Mouse (Mus musculus) MEL (cell line): Measurements from ENCODE around the gene Egr4.

ENCODE experiments used
- CHD1 ChIP-seq: IDR thresholded peaks from 2 replicates; pipeline ENCODE4 v1.6.1; 2012; ENCODE audit warnings: low read depth, mild to moderate bottlenecking, inconsistent platforms, low read length, improper control_type of control experiment
- CTCF ChIP-seq, 3 experiments: IDR thresholded peaks in 2 of 3; conservative IDR thresholded peaks in 1 of 3; 2 replicates each; pipeline ENCODE4 v1.5.1; 2011 to 2012; ENCODE audit warnings: low read length in 3 of 3, low read depth in 2 of 3, mild to moderate bottlenecking in 2 of 3, improper control_type of control experiment in 1 of 3, inconsistent platforms in 1 of 3, mixed read lengths in 1 of 3, moderate library complexity in 1 of 3; ENCODE audit not compliant: control insufficient read depth in 1 of 3, insufficient read depth in 1 of 3, poor library complexity in 1 of 3, severe bottlenecking in 1 of 3
- ELF1 ChIP-seq: IDR thresholded peaks from 2 replicates; pipeline ENCODE4 v1.6.1; 2014; ENCODE audit warnings: low read depth, mild to moderate bottlenecking, inconsistent platforms, low read length, improper control_type of control experiment, moderate library complexity
- EP300 ChIP-seq, 2 experiments: IDR thresholded peaks; 2 replicates each; pipeline ENCODE4 v1.6.1; 2011; ENCODE audit warnings: improper control_type of control experiment in 2 of 2, low read length in 2 of 2, low read depth in 1 of 2, mild to moderate bottlenecking in 1 of 2
- HCFC1 ChIP-seq: IDR thresholded peaks from 2 replicates; pipeline ENCODE4 v1.6.1; 2012; ENCODE audit warnings: low read depth, mild to moderate bottlenecking, inconsistent platforms, low read length, improper control_type of control experiment, moderate library complexity
- MAFK ChIP-seq: IDR thresholded peaks from 2 replicates; pipeline ENCODE4 v1.6.1; 2011; ENCODE audit warnings: low read depth, mild to moderate bottlenecking, low read length, improper control_type of control experiment, borderline replicate concordance
- MAX ChIP-seq: IDR thresholded peaks from 2 replicates; pipeline ENCODE4 v1.6.1; 2011; ENCODE audit warnings: low read length, improper control_type of control experiment
- MYB ChIP-seq: IDR thresholded peaks from 2 replicates; pipeline ENCODE4 v1.6.1; 2011; ENCODE audit warnings: mild to moderate bottlenecking, low read depth, low read length, improper control_type of control experiment
- POLR2A ChIP-seq, 2 experiments: IDR thresholded peaks; 2 replicates each; pipeline ENCODE4 v1.6.1; 2011 to 2012; ENCODE audit warnings: low read length in 2 of 2, mild to moderate bottlenecking in 2 of 2, control low read depth in 1 of 2, improper control_type of control experiment in 1 of 2, low read depth in 1 of 2, moderate library complexity in 1 of 2; ENCODE audit not compliant: control insufficient read depth in 1 of 2, insufficient read depth in 1 of 2, poor library complexity in 1 of 2
- TCF12 ChIP-seq: IDR thresholded peaks from 2 replicates; pipeline ENCODE4 v1.6.1; 2014; ENCODE audit warnings: low read depth, mild to moderate bottlenecking, inconsistent platforms, low read length, improper control_type of control experiment, moderate library complexity
- UBTF ChIP-seq: IDR thresholded peaks from 2 replicates; pipeline ENCODE4 v1.6.1; 2012; ENCODE audit warnings: low read depth, mild to moderate bottlenecking, inconsistent platforms, low read length, improper control_type of control experiment, moderate library complexity, borderline replicate concordance; ENCODE audit not compliant: insufficient read depth
- ZMIZ1 ChIP-seq: IDR thresholded peaks from 2 replicates; pipeline ENCODE4 v1.6.1; 2012; ENCODE audit warnings: low read depth, mild to moderate bottlenecking, inconsistent platforms, low read length, improper control_type of control experiment, moderate library complexity
- ZNF384 ChIP-seq: IDR thresholded peaks from 2 replicates; pipeline ENCODE4 v1.6.1; 2012; ENCODE audit warnings: low read depth, mild to moderate bottlenecking, inconsistent platforms, low read length, improper control_type of control experiment

GRCm38 (mm10) chr6:85477366-85477917 is 35.9 kb downstream of the Egr4 start:
- TF ChIP-seq ZNF384 = no peak
- no peak for TF ChIP-seq EP300 (IDR thresholded peaks at IDR 0.05; ENCODE audit: low read depth in 1 of 2, low read length in 2 of 2)
- TF ChIP-seq POLR2A (IDR thresholded peaks at IDR 0.05; ENCODE audit: control insufficient read depth in 1 of 2, insufficient read depth in 1 of 2, low read depth in 1 of 2, low read length in 2 of 2, poor library complexity in 1 of 2) = no peak
- TF ChIP-seq MAX = no peak
- TF ChIP-seq CTCF (IDR thresholded peaks at IDR 0.05 in 2 of 3, conservative IDR thresholded peaks at IDR 0.05 in 1 of 3; ENCODE audit: control insufficient read depth in 1 of 3, insufficient read depth in 1 of 3, low read depth in 2 of 3, low read length in 3 of 3, poor library complexity in 1 of 3, severe bottlenecking in 1 of 3) = peak; percentile 65 to 84 (median 70)
- TF ChIP-seq ZMIZ1 = no peak
- TF ChIP-seq HCFC1 = no peak
- TF ChIP-seq MYB = no peak
- no peak for TF ChIP-seq TCF12
- TF ChIP-seq MAFK = no peak
- no peak for TF ChIP-seq CHD1
- no peak for TF ChIP-seq UBTF
- TF ChIP-seq ELF1 = no peak
